Mouse (Mus musculus) liver (tissue): ENCODE data around the gene Snx4.
A peak's percentile ranks its signal among the peaks of the same experiment; 100 is the strongest.
"Not testable (repeated sequence)": the region's sequence is repeated elsewhere in the genome, so short reads cannot be mapped to it uniquely, and the experiment has no call there.

ENCODE experiments used
- DNase-seq: peaks from one replicate; pipeline ENCODE4 v3.0.0-alpha.2; 2020; ENCODE audit warnings: mixed read lengths

Snx4 gene

GRCm38 (mm10) chr16:33251194-33252051, at the start of gene Snx4:
TSS of gene Snx4 (plus strand) at chr16:33251442.
- peak; percentile 94 for DNase-seq

- no peak for DNase-seq
Measured at GRCm38 (mm10) chr16:33210812-33211211, 40.4 kb upstream of the Snx4 start.

GRCm38 (mm10) chr16:33216313-33217003, 34.8 kb upstream of the Snx4 start:
- DNase-seq = no peak

GRCm38 (mm10) chr16:33217553-33218085, 33.6 kb upstream of the Snx4 start:
- DNase-seq = not testable (repeated sequence)

GRCm38 (mm10) chr16:33222482-33222881, 28.8 kb upstream of the Snx4 start:
- DNase-seq = no peak

GRCm38 (mm10) chr16:33224381-33224780, 26.9 kb upstream of the Snx4 start:
- no peak for DNase-seq

GRCm38 (mm10) chr16:33234128-33234527, 17.1 kb upstream of the Snx4 start:
- DNase-seq = no peak

GRCm38 (mm10) chr16:33236151-33236550, 15.1 kb upstream of the Snx4 start:
- no peak for DNase-seq

- no peak for DNase-seq
Measured at GRCm38 (mm10) chr16:33239305-33239704, 11.9 kb upstream of the Snx4 start.

- DNase-seq = no peak
Measured at GRCm38 (mm10) chr16:33242046-33242445, 9.2 kb upstream of the Snx4 start.

GRCm38 (mm10) chr16:33244136-33244691, 7.0 kb upstream of the Snx4 start:
- DNase-seq = no peak

GRCm38 (mm10) chr16:33244933-33245470, 6.2 kb upstream of the Snx4 start:
- DNase-seq = no peak

- no peak for DNase-seq
Measured at GRCm38 (mm10) chr16:33246526-33246925, 4.7 kb upstream of the Snx4 start.

- DNase-seq = no peak
Measured at GRCm38 (mm10) chr16:33247006-33247405, 4.2 kb upstream of the Snx4 start.

- DNase-seq = no peak
Measured at GRCm38 (mm10) chr16:33250651-33251120, 556 bp upstream of the Snx4 start.

- DNase-seq = no peak
Measured at GRCm38 (mm10) chr16:33255601-33256000, 4.4 kb downstream of the Snx4 start.

GRCm38 (mm10) chr16:33258530-33258929, 7.3 kb downstream of the Snx4 start:
- no peak for DNase-seq

- no peak for DNase-seq
Measured at GRCm38 (mm10) chr16:33259824-33260223, 8.6 kb downstream of the Snx4 start.

- DNase-seq = no peak
Measured at GRCm38 (mm10) chr16:33260825-33261224, 9.6 kb downstream of the Snx4 start.

- no peak for DNase-seq
Measured at GRCm38 (mm10) chr16:33261584-33262061, 10.4 kb downstream of the Snx4 start.

GRCm38 (mm10) chr16:33262096-33262495, 10.9 kb downstream of the Snx4 start:
- DNase-seq = no peak

- DNase-seq = no peak
Measured at GRCm38 (mm10) chr16:33267616-33268253, 16.5 kb downstream of the Snx4 start.
